Mouse (Mus musculus) left cerebral cortex, adult 8-10 months (tissue): ENCODE measurements around the gene Nptn. TPM values are rescaled to one million over a fixed set of nuclear protein-coding genes. Genes with fewer than 3 reads are reported as not detected.
A peak's percentile ranks its signal among the peaks of the same experiment; 100 is the strongest.
"Not testable (repeated sequence)": the region's sequence is repeated elsewhere in the genome, so short reads cannot be mapped to it uniquely, and the experiment has no call there.

ENCODE experiments used
- DNase-seq, 2 experiments: peaks; one replicate each; pipeline ENCODE4 v3.0.0; 2022; ENCODE audit warnings: low spot score in 2 of 2
- total RNA-seq, 4 experiments: library from RNA; stranded (reverse); gene quantifications; 2 replicates each; pipeline ENCODE4 v1.2.4; 2022

Nptn gene
- total RNA-seq, 4 experiments from 2014 or later = 856 to 995 (median 934) TPM

- DNase-seq = no peak
Measured at GRCm38 (mm10) chr9:58557457-58558455, 24.3 kb upstream of the Nptn start.

GRCm38 (mm10) chr9:58560211-58560610 lies 21.8 kb upstream of the Nptn start:
- DNase-seq = no peak

- DNase-seq = not testable (repeated sequence)
Measured at GRCm38 (mm10) chr9:58565945-58566344, 16.1 kb upstream of the Nptn start.

- no peak for DNase-seq
Measured at GRCm38 (mm10) chr9:58567682-58568081, 14.4 kb upstream of the Nptn start.

GRCm38 (mm10) chr9:58571001-58571400 lies 11.0 kb upstream of the Nptn start:
- DNase-seq = no peak

GRCm38 (mm10) chr9:58578669-58579068 lies 3.4 kb upstream of the Nptn start:
- peak; percentile 48 to 81 for DNase-seq

- not testable (repeated sequence) for DNase-seq
Measured at GRCm38 (mm10) chr9:58580453-58581195, 1.4 kb upstream of the Nptn start.

GRCm38 (mm10) chr9:58581283-58581930 lies 633 bp upstream of the Nptn start:
- no peak for DNase-seq

GRCm38 (mm10) chr9:58582581-58583266 lies 684 bp downstream of the Nptn start:
- DNase-seq = peak; percentile 34

GRCm38 (mm10) chr9:58583267-58583641 lies 1.2 kb downstream of the Nptn start:
- DNase-seq = no peak

GRCm38 (mm10) chr9:58584323-58584722 lies 2.3 kb downstream of the Nptn start:
- DNase-seq = no peak

GRCm38 (mm10) chr9:58588657-58589056 lies 6.6 kb downstream of the Nptn start:
- no peak for DNase-seq

GRCm38 (mm10) chr9:58595313-58595712 lies 13.3 kb downstream of the Nptn start:
- DNase-seq = no peak

GRCm38 (mm10) chr9:58613790-58614189 lies 31.8 kb downstream of the Nptn start:
- no peak for DNase-seq

GRCm38 (mm10) chr9:58615064-58615938 lies 33.3 kb downstream of the Nptn start:
- no peak for DNase-seq

- no peak for DNase-seq
Measured at GRCm38 (mm10) chr9:58623009-58623408, 41.0 kb downstream of the Nptn start.

- no peak for DNase-seq
Measured at GRCm38 (mm10) chr9:58627197-58627596, 45.2 kb downstream of the Nptn start.

- no peak for DNase-seq
Measured at GRCm38 (mm10) chr9:58630441-58630840, 48.4 kb downstream of the Nptn start.

- DNase-seq = no peak
Measured at GRCm38 (mm10) chr9:58648406-58649264, 66.6 kb downstream of the Nptn start.
